Mouse (Mus musculus) limb, embryonic 10.5 days (tissue): Measurements from ENCODE around the gene Jarid2. TPM values are rescaled to one million over a fixed set of nuclear protein-coding genes. Genes with fewer than 3 reads are reported as not detected.

ENCODE experiments used
- DNase-seq: peaks from one replicate; pipeline ENCODE4 v3.0.0-alpha.2; 2017; ENCODE audit warnings: low spot score
- H3K27ac ChIP-seq: fragments of 300-500 bp; sonication (generic); 2 replicates; pipeline ENCODE4 v1.5.1; 2016; ENCODE audit warnings: mild to moderate bottlenecking
- H3K27me3 ChIP-seq: fragments of 300-500 bp; sonication (generic); 2 replicates; pipeline ENCODE4 v1.6.1; 2016; ENCODE audit warnings: low read depth, mild to moderate bottlenecking; ENCODE audit not compliant: poor library complexity, severe bottlenecking
- H3K36me3 ChIP-seq: fragments of 300-500 bp; sonication (generic); 2 replicates; pipeline ENCODE4 v1.6.1; 2016; ENCODE audit warnings: mild to moderate bottlenecking, moderate library complexity
- H3K4me1 ChIP-seq: fragments of 300-500 bp; sonication (generic); 2 replicates; pipeline ENCODE4 v1.6.1; 2016
- H3K4me3 ChIP-seq: fragments of 300-500 bp; sonication (generic); 2 replicates; pipeline ENCODE4 v1.5.1; 2016; ENCODE audit warnings: mild to moderate bottlenecking, moderate library complexity
- H3K9me3 ChIP-seq: fragments of 300-500 bp; sonication (generic); replicated peaks from 2 replicates; pipeline ENCODE4 v1.6.1; 2016; ENCODE audit warnings: mild to moderate bottlenecking
- whole genome bisulfite sequencing: fragments of 180-500 bp; shearing (Covaris S2); methylation state at CpG from one replicate; pipeline ENCODE4 v1.1.7; 2016; 5-methylcytosine and 5-hydroxymethylcytosine counted together
- polyA plus RNA-seq: library from polyadenylated mRNA; unstranded; fragments of >200 nt; fragmentation: Nextera tagmentation; extraction: Ambion mirVana; gene quantifications from 2 replicates; pipeline ENCODE4 v1.2.1, GENCODE M21; 2016

Jarid2 gene
- polyA plus RNA-seq, 1 experiment from 2014 or later: 56.6 TPM

GRCm38 (mm10) chr13:44772816-44773215 lies 43.5 kb downstream of the Jarid2 start:
- Histone ChIP-seq H3K27me3 (no peaks in the 10 kb centered on the region), H3K4me3 (no peak overlapping the region), H3K27ac (no peak overlapping the region), H3K9me3 (no peaks in the 10 kb centered on the region), H3K4me1 (peaks cover 12% of the 10 kb centered on the region; the same call in 1 of the 2 replicates), H3K36me3 (peaks cover 23% of the 10 kb centered on the region)
- no peak for DNase-seq
- WGBS: 93% methylated on average over 3 of the region's 3 CpGs

- Histone ChIP-seq H3K4me1 (no peaks in the 10 kb centered on the region), H3K4me3 (no peak overlapping the region), H3K36me3 (peaks cover 23% of the 10 kb centered on the region), H3K27ac (no peak overlapping the region), H3K27me3 (no peaks in the 10 kb centered on the region), H3K9me3 (no peaks in the 10 kb centered on the region)
- 91% methylated on average over 4 of the region's 4 CpGs for WGBS
- DNase-seq: no peak
These were observed 45.1 kb downstream of the Jarid2 start for GRCm38 (mm10) chr13:44774351-44774750.

- DNase-seq: no peak
- no peaks in the 10 kb centered on the region for H3K9me3 ChIP-seq
- H3K27ac ChIP-seq: no peak overlapping the region
- no peaks in the 10 kb centered on the region for H3K27me3 ChIP-seq
- 89% methylated on average over 3 of the region's 3 CpGs for WGBS
- H3K36me3 ChIP-seq: peaks cover 23% of the 10 kb centered on the region
- no peak overlapping the region for H3K4me3 ChIP-seq
- H3K4me1 ChIP-seq: peaks cover under 1% of the 10 kb centered on the region
These were observed 46.1 kb downstream of the Jarid2 start for GRCm38 (mm10) chr13:44775396-44775795.

GRCm38 (mm10) chr13:44780506-44780905 lies 51.2 kb downstream of the Jarid2 start:
- Histone ChIP-seq H3K4me1 (peaks cover 15% of the 10 kb centered on the region), H3K4me3 (no peak overlapping the region), H3K9me3 (no peaks in the 10 kb centered on the region), H3K27me3 (no peaks in the 10 kb centered on the region), H3K36me3 (peaks cover 10% of the 10 kb centered on the region; the same call in 1 of the 2 replicates), H3K27ac (no peak overlapping the region)
- no peak for DNase-seq
- WGBS: 87% methylated on average over 1 of the region's 1 CpGs

DNA sequence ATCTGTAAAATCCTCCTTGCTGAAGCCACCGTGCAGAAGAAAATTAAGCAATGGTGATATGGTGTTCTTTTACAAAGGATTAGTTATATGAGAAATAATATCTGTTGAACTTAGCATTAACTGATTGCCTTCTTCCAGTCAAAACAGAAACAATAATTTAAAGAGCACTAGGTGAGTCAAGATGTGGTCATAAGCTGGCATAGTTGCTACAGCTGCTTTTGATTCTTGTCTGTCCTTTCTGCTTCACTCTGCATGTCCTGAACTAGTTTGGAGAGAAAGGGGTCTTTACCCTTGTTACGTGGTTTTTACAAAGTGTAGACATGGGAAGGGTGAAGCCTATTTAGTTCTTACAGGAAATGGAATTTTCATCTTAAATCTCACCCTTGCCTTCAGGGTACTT lies 51.9 kb downstream of the Jarid2 start:
- Histone ChIP-seq H3K27ac (no peak overlapping the region), H3K36me3 (peaks cover 7% of the 10 kb centered on the region; the same call in 1 of the 2 replicates), H3K4me1 (peaks cover 21% of the 10 kb centered on the region), H3K4me3 (no peak overlapping the region), H3K27me3 (no peaks in the 10 kb centered on the region), H3K9me3 (no peaks in the 10 kb centered on the region)
- WGBS: 83% methylated on average over 2 of the region's 2 CpGs
- no peak for DNase-seq

- H3K36me3 ChIP-seq: 0 out of 2 replicates have a peak, but pooled peaks cover 3% of the 10 kb centered on the region
- H3K27me3 ChIP-seq: no peaks in the 10 kb centered on the region
- no peak overlapping the region for H3K27ac ChIP-seq
- WGBS: 72% methylated on average over 1 of the region's 1 CpGs
- no peak for DNase-seq
- no peak overlapping the region for H3K4me3 ChIP-seq
- peaks cover 44% of the 10 kb centered on the region for H3K4me1 ChIP-seq
- H3K9me3 ChIP-seq: no peaks in the 10 kb centered on the region
These were observed 55.3 kb downstream of the Jarid2 start for GRCm38 (mm10) chr13:44784551-44784950.

- Histone ChIP-seq H3K36me3 (0 out of 2 replicates have a peak, but pooled peaks cover 3% of the 10 kb centered on the region), H3K27ac (no peak overlapping the region), H3K27me3 (no peaks in the 10 kb centered on the region), H3K4me3 (no peak overlapping the region), H3K9me3 (no peaks in the 10 kb centered on the region), H3K4me1 (peaks cover 46% of the 10 kb centered on the region)
- DNase-seq: no peak
- WGBS: 30% methylated on average over 4 of the region's 4 CpGs
These were observed 57.0 kb downstream of the Jarid2 start for GRCm38 (mm10) chr13:44786291-44786690.

DNA sequence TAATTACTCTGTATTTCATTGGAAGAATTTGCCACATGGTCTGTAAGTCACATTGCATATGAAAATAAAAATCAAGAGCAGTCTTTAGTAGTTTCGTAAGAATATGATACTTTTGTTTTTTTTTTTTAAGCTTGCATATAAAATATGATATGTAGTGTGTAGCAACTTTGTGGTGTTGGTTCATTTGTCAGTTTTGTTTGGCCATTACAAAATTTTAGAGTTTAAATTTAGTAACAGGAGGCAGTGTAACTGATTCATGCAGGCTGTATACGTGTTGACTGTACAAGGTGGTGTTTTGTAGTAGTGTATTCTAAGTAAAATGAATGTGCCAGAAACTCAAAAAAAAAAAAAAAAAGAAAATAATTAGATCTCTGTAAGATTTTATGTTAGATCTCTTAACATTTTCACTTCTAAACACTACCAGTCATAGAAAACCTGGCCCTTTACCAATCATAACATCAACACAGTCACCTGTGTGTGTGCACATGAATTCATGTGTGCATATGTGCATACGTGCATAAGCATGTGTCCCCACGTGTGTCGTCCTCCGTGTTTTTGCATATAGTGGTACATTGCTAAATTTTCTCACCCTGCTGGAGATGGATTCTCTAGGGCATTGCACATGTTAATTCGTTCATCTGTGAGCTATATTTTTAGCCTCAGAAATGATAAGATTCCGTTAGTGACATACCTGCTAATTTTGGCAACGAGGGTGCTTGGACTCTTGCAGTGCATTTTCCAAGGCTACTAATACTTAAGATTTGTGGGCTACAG lies 59.3 kb downstream of the Jarid2 start:
- H3K36me3 ChIP-seq: no peaks in the 10 kb centered on the region
- peaks cover 69% of the 10 kb centered on the region for H3K4me1 ChIP-seq
- WGBS: 91% methylated on average over 9 of the region's 9 CpGs
- no peak for DNase-seq
- no peak overlapping the region for H3K4me3 ChIP-seq
- no peak overlapping the region for H3K27ac ChIP-seq
- no peaks in the 10 kb centered on the region for H3K27me3 ChIP-seq
- no peaks in the 10 kb centered on the region for H3K9me3 ChIP-seq

DNA sequence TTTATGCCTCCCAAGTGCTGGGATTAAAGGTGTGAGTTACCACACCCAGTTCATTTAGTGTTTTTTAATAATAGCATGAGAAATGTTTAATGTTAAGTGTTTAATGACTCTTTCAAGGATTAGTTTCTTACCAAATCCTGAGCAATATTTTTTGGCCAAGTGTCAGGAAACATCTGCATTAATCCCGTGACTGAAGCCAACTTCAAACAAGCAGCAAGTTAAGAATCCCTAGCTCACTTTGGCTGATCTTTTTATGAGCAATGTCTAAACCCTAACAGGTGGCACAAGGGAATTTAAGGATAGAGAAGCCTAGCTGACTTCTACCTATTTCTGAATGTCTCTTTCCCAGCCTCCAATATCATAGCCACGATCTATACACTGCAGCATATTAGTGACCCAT lies 60.7 kb downstream of the Jarid2 start:
- H3K36me3 ChIP-seq: no peaks in the 10 kb centered on the region
- H3K27ac ChIP-seq: no peak overlapping the region
- no peaks in the 10 kb centered on the region for H3K27me3 ChIP-seq
- 67% methylated on average over 2 of the region's 2 CpGs for WGBS
- no peak for DNase-seq
- no peaks in the 10 kb centered on the region for H3K9me3 ChIP-seq
- peaks cover 82% of the 10 kb centered on the region for H3K4me1 ChIP-seq
- H3K4me3 ChIP-seq: no peak overlapping the region

- no peak for DNase-seq
- Histone ChIP-seq H3K4me3 (no peak overlapping the region), H3K27ac (no peak overlapping the region), H3K9me3 (no peaks in the 10 kb centered on the region), H3K36me3 (no peaks in the 10 kb centered on the region), H3K4me1 (peaks cover 81% of the 10 kb centered on the region), H3K27me3 (no peaks in the 10 kb centered on the region)
- 81% methylated on average over 3 of the region's 3 CpGs for WGBS
These were observed 63.2 kb downstream of the Jarid2 start for GRCm38 (mm10) chr13:44792361-44792892.

DNA sequence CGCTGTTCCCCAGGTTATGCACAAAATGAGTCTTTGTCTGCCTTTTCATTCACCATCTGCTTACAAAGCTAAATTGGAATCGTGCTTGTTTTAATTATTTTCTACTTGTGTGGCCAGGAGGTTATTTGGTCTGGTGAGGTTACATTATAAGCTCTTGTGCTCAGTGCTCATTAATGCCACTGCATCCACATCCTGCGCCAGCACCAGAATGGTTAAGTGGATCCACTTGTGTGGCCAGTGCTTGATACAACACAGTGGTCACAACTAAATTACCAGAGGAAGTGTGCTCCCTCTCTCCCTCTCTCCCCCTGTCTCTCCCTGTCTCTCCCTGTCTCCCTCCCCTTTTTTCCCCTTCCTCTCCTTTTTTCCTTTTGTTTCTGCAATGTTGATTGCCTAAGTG lies 66.6 kb downstream of the Jarid2 start:
- Histone ChIP-seq H3K27ac (peak overlapping the region; percentile 80), H3K4me3 (no peak overlapping the region), H3K36me3 (no peaks in the 10 kb centered on the region), H3K4me1 (peaks cover 65% of the 10 kb centered on the region), H3K27me3 (no peaks in the 10 kb centered on the region), H3K9me3 (no peaks in the 10 kb centered on the region)
- DNase-seq: peak; percentile 48
- 28% methylated on average over 3 of the region's 3 CpGs for WGBS

- no peaks in the 10 kb centered on the region for H3K27me3 ChIP-seq
- peaks cover 60% of the 10 kb centered on the region for H3K4me1 ChIP-seq
- DNase-seq: no peak
- H3K9me3 ChIP-seq: no peaks in the 10 kb centered on the region
- H3K27ac ChIP-seq: peak overlapping the region; percentile 80
- H3K36me3 ChIP-seq: no peaks in the 10 kb centered on the region
- 92% methylated on average over 2 of the region's 2 CpGs for WGBS
- no peak overlapping the region for H3K4me3 ChIP-seq
These were observed 67.5 kb downstream of the Jarid2 start for GRCm38 (mm10) chr13:44796775-44797174.

GRCm38 (mm10) chr13:44798280-44798679 lies 69.0 kb downstream of the Jarid2 start:
- H3K27me3 ChIP-seq: no peaks in the 10 kb centered on the region
- no peaks in the 10 kb centered on the region for H3K9me3 ChIP-seq
- DNase-seq: no peak
- WGBS: 91% methylated on average over 3 of the region's 3 CpGs
- peaks cover 45% of the 10 kb centered on the region for H3K4me1 ChIP-seq
- no peak overlapping the region for H3K27ac ChIP-seq
- H3K36me3 ChIP-seq: no peaks in the 10 kb centered on the region
- H3K4me3 ChIP-seq: no peak overlapping the region
